Mouse (Mus musculus): ENCODE measurements at regions not wholly inside any gene's neighbourhood (a gene's known extent, or its start where the extent isn't known, plus 50 kb on each side); places are given as distances from the start of the nearest gene placed in this dataset.

GRCm38 (mm10) chr13:110545454-110545853 is 150.6 kb downstream of the Plk2 start:
- no peak for TF ChIP-seq POLR2AphosphoS2 (IDR thresholded peaks at IDR 0.05; ENCODE audit: insufficient read length, low read depth)
- TF ChIP-seq POLR2A (IDR thresholded peaks at IDR 0.05; ENCODE audit: insufficient read length, low read depth), result no peak
- no peak for TF ChIP-seq SRF (IDR thresholded peaks at IDR 0.05; ENCODE audit: control insufficient read depth, insufficient read length, low read depth)
- TF ChIP-seq REST (IDR thresholded peaks at IDR 0.05; ENCODE audit: insufficient read depth, insufficient read length), result no peak
- TF ChIP-seq MAX (IDR thresholded peaks at IDR 0.05; ENCODE audit: low read depth), result no peak
- TF ChIP-seq TCF3 (IDR thresholded peaks at IDR 0.05; ENCODE audit: insufficient read length, low read depth), result no peak
- TF ChIP-seq E2F4 (IDR thresholded peaks at IDR 0.05; ENCODE audit: insufficient read depth), result no peak
- TF ChIP-seq TCF12 (IDR thresholded peaks at IDR 0.05; ENCODE audit: insufficient read depth, poor library complexity, severe bottlenecking), result no peak
- TF ChIP-seq USF1 (IDR thresholded peaks at IDR 0.05; ENCODE audit: low read depth), result no peak
- TF ChIP-seq MYOG (IDR thresholded peaks at IDR 0.05; ENCODE audit: control insufficient read depth in 1 of 3, insufficient read depth in 1 of 3, insufficient read length in 2 of 3, low read depth in 2 of 3), result no peak

Measured in myocyte (in vitro differentiated cells).